Mouse (Mus musculus) lung, embryonic 16.5 days (tissue): Measurements from ENCODE around the gene Scrn2. TPM values are rescaled to one million over a fixed set of nuclear protein-coding genes. Genes with fewer than 3 reads are reported as not detected.
A peak's percentile ranks its signal among the peaks of the same experiment; 100 is the strongest.

Experiments
- ATAC-seq: fragments of 200-750 bp; cut with Nextera tagmentation; 2 replicates; pipeline ENCODE4 v1.8.0; 2017; ENCODE audit warnings: low read depth, mild to moderate bottlenecking, moderate library complexity
- H3K27ac ChIP-seq: fragments of 300-500 bp; sonication (generic); 2 replicates; pipeline ENCODE4 v1.5.1; 2014; ENCODE audit warnings: mild to moderate bottlenecking, control low read depth, low read length
- H3K27me3 ChIP-seq: fragments of 300-500 bp; sonication (generic); 2 replicates; pipeline ENCODE4 v1.6.1; 2014; ENCODE audit warnings: low read depth, low read length, mixed read lengths; ENCODE audit not compliant: control insufficient read depth, insufficient read depth
- H3K36me3 ChIP-seq: fragments of 300-500 bp; sonication (generic); 2 replicates; pipeline ENCODE4 v1.6.1; 2014; ENCODE audit warnings: low read length; ENCODE audit not compliant: control insufficient read depth, insufficient read depth
- H3K4me1 ChIP-seq: fragments of 300-500 bp; sonication (generic); replicated peaks from 2 replicates; pipeline ENCODE4 v1.6.1; 2014; ENCODE audit warnings: low read length, mixed read lengths; ENCODE audit not compliant: control insufficient read depth, insufficient read depth
- H3K4me2 ChIP-seq: fragments of 300-500 bp; sonication (generic); 2 replicates; pipeline ENCODE4 v1.6.1; 2014; ENCODE audit warnings: low read depth, low read length, control low read depth
- H3K4me3 ChIP-seq: fragments of 300-500 bp; sonication (generic); 2 replicates; pipeline ENCODE4 v1.5.1; 2014; ENCODE audit warnings: mild to moderate bottlenecking, low read length, control low read depth
- H3K9ac ChIP-seq: fragments of 300-500 bp; sonication (generic); 2 replicates; pipeline ENCODE4 v1.6.1; 2014; ENCODE audit warnings: low read length, control low read depth
- H3K9me3 ChIP-seq: fragments of 300-500 bp; sonication (generic); 2 replicates; pipeline ENCODE4 v1.6.1; 2016; ENCODE audit warnings: low read length; ENCODE audit not compliant: control insufficient read depth
- WGBS: fragments of 180-500 bp; shearing (Covaris S2); extraction: QIAGEN DNeasy Blood & Tissue Kit; methylation state at CpG from one replicate; pipeline ENCODE4 v1.1.7; 2014; 5-methylcytosine and 5-hydroxymethylcytosine counted together
- polyA plus RNA-seq: library from polyadenylated mRNA; unstranded; fragments of >200 nt; fragmentation: Nextera tagmentation; extraction: Ambion mirVana; gene quantifications from 2 replicates; pipeline ENCODE4 v1.2.1, GENCODE M21; 2015

Scrn2 gene
- polyA plus RNA-seq, 1 experiment from 2014 or later, result 29.7 TPM

GRCm38 (mm10) chr11:97065538-97066295 lies 36.0 kb downstream of the Scrn2 start:
- Histone ChIP-seq H3K27me3 (no peaks in the 10 kb centered on the region), H3K9ac (no peak overlapping the region), H3K4me2 (no peak overlapping the region), H3K4me1 (no peaks in the 10 kb centered on the region), H3K4me3 (no peak overlapping the region), H3K27ac (no peak overlapping the region), H3K9me3 (no peaks in the 10 kb centered on the region), H3K36me3 (peaks cover 10% of the 10 kb centered on the region)
- no peak for ATAC-seq
- 76% methylated on average over 12 of the region's 12 CpGs for WGBS

GRCm38 (mm10) chr11:97066656-97067360 lies 37.1 kb downstream of the Scrn2 start:
- Histone ChIP-seq H3K9me3 (no peaks in the 10 kb centered on the region), H3K27ac (no peak overlapping the region), H3K4me2 (no peak overlapping the region), H3K4me3 (no peak overlapping the region), H3K9ac (no peak overlapping the region), H3K36me3 (peaks cover 8% of the 10 kb centered on the region), H3K4me1 (no peaks in the 10 kb centered on the region), H3K27me3 (no peaks in the 10 kb centered on the region)
- ATAC-seq, result peak; percentile 51; the same call in 1 of the 2 replicates
- WGBS, result 52% methylated on average over 22 of the region's 22 CpGs

- H3K27me3 ChIP-seq, result no peaks in the 10 kb centered on the region
- no peak overlapping the region for H3K9ac ChIP-seq
- H3K9me3 ChIP-seq, result no peaks in the 10 kb centered on the region
- WGBS, result 63% methylated on average over 1 of the region's 1 CpGs
- H3K4me3 ChIP-seq, result no peak overlapping the region
- ATAC-seq, result no peak
- no peak overlapping the region for H3K27ac ChIP-seq
- 0 out of 2 replicates have a peak, but pooled peaks cover 2% of the 10 kb centered on the region for H3K4me1 ChIP-seq
- peaks cover 8% of the 10 kb centered on the region for H3K36me3 ChIP-seq
- no peak overlapping the region for H3K4me2 ChIP-seq
These were observed 39.6 kb downstream of the Scrn2 start for GRCm38 (mm10) chr11:97069333-97069732.

GRCm38 (mm10) chr11:97069770-97070169 lies 40.0 kb downstream of the Scrn2 start:
- no peaks in the 10 kb centered on the region for H3K9me3 ChIP-seq
- H3K4me1 ChIP-seq, result 0 out of 2 replicates have a peak, but pooled peaks cover 2% of the 10 kb centered on the region
- no peak overlapping the region for H3K27ac ChIP-seq
- H3K4me3 ChIP-seq, result no peak overlapping the region
- H3K4me2 ChIP-seq, result no peak overlapping the region
- WGBS, result 65% methylated on average over 2 of the region's 2 CpGs
- no peaks in the 10 kb centered on the region for H3K27me3 ChIP-seq
- no peak for ATAC-seq
- H3K9ac ChIP-seq, result no peak overlapping the region
- H3K36me3 ChIP-seq, result peaks cover 8% of the 10 kb centered on the region

- Histone ChIP-seq H3K4me2 (no peak overlapping the region), H3K9ac (no peak overlapping the region), H3K27me3 (no peaks in the 10 kb centered on the region), H3K9me3 (no peaks in the 10 kb centered on the region), H3K36me3 (peaks cover 8% of the 10 kb centered on the region), H3K27ac (no peak overlapping the region), H3K4me3 (no peak overlapping the region), H3K4me1 (0 out of 2 replicates have a peak, but pooled peaks cover 2% of the 10 kb centered on the region)
- WGBS, result 56% methylated on average over 1 of the region's 1 CpGs
- ATAC-seq, result no peak
These were observed 41.4 kb downstream of the Scrn2 start for GRCm38 (mm10) chr11:97071129-97071528.

GRCm38 (mm10) chr11:97072533-97072932 lies 42.8 kb downstream of the Scrn2 start:
- H3K9me3 ChIP-seq, result no peaks in the 10 kb centered on the region
- H3K27ac ChIP-seq, result no peak overlapping the region
- ATAC-seq, result 0 out of 2 replicates have a peak, but pooled peaks have one; percentile 40
- 28% methylated on average over 3 of the region's 3 CpGs for WGBS
- H3K4me3 ChIP-seq, result no peak overlapping the region
- no peak overlapping the region for H3K9ac ChIP-seq
- H3K27me3 ChIP-seq, result no peaks in the 10 kb centered on the region
- no peak overlapping the region for H3K4me2 ChIP-seq
- H3K36me3 ChIP-seq, result peaks cover 4% of the 10 kb centered on the region
- 0 out of 2 replicates have a peak, but pooled peaks cover 2% of the 10 kb centered on the region for H3K4me1 ChIP-seq

- Histone ChIP-seq H3K27ac (no peak overlapping the region), H3K36me3 (no peaks in the 10 kb centered on the region), H3K9ac (no peak overlapping the region), H3K4me2 (no peak overlapping the region), H3K4me1 (0 out of 2 replicates have a peak, but pooled peaks cover 2% of the 10 kb centered on the region), H3K9me3 (no peaks in the 10 kb centered on the region), H3K27me3 (no peaks in the 10 kb centered on the region), H3K4me3 (no peak overlapping the region)
- WGBS, result 38% methylated on average over 8 of the region's 8 CpGs
- peak; percentile 65; the same call in 1 of the 2 replicates for ATAC-seq
These were observed 44.5 kb downstream of the Scrn2 start for GRCm38 (mm10) chr11:97074235-97074634.

- Histone ChIP-seq H3K9ac (no peak overlapping the region), H3K36me3 (no peaks in the 10 kb centered on the region), H3K4me1 (no peaks in the 10 kb centered on the region), H3K4me2 (no peak overlapping the region), H3K27ac (no peak overlapping the region), H3K9me3 (no peaks in the 10 kb centered on the region), H3K27me3 (no peaks in the 10 kb centered on the region), H3K4me3 (no peak overlapping the region)
- no peak for ATAC-seq
- 29% methylated on average over 4 of the region's 4 CpGs for WGBS
These were observed 49.0 kb downstream of the Scrn2 start for GRCm38 (mm10) chr11:97078751-97079150.

GRCm38 (mm10) chr11:97080291-97080690 lies 50.6 kb downstream of the Scrn2 start:
- Histone ChIP-seq H3K4me3 (no peak overlapping the region), H3K9me3 (no peaks in the 10 kb centered on the region), H3K36me3 (no peaks in the 10 kb centered on the region), H3K27me3 (no peaks in the 10 kb centered on the region), H3K4me2 (no peak overlapping the region), H3K4me1 (no peaks in the 10 kb centered on the region), H3K27ac (no peak overlapping the region), H3K9ac (no peak overlapping the region)
- ATAC-seq, result no peak
- WGBS, result 17% methylated on average over 9 of the region's 9 CpGs
